Mouse (Mus musculus) mouse embryonic stem cell (cell line): ENCODE measurements around the gene Cd8b1.
"Not testable (repeated sequence)": the region's sequence is repeated elsewhere in the genome, so short reads cannot be mapped to it uniquely, and the experiment has no call there.

Experiments used
- in situ Hi-C, 2 experiments: fragments of 300-500 bp; cut with MboI; formaldehyde crosslinking; loops; 1 replicate in 1 of 2; 3 replicates in 1 of 2; pipeline ENCODE4 v1.14.3; 2019 to 2020; ENCODE audit warnings: low sequenced_read_pairs in 2 of 2, low pct_unique_long_range_greater_than_20kb in 1 of 2, mixed read lengths in 1 of 2; ENCODE audit not compliant: unreplicated experiment in 1 of 2

Cd8b1 gene

GRCm38 (mm10) chr6:71322491-71322921 lies at the start of gene Cd8b1:
TSS of gene Cd8b1 (plus strand) at chr6:71322788.
- in situ Hi-C loops = loop anchor here in 1 of 2 experiments (25.0 kb wide), 1 partner anchor 490 kb away; no protein-coding TSS in a partner anchor

DNA sequence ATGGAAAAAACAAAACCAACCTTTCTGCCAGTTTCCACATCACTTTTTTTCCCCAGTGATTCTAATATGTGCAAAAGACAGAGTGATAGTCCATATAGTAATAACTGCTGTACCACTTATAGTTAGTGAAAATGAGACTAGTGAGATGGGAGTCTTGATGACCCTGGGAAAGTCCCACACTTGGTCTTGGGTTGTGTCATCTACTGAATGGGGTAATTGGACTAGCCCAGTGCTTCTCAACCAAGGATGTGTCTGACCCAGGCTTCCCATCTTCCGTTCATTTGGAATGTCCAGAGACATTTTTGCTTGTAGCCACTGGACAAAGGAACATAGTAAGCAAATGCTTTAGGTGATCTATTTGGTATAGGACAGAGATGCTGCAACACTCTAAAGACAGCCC lies 48.9 kb upstream of the Cd8b1 start:
- in situ Hi-C loops = no loop called here

GRCm38 (mm10) chr6:71274621-71275020 lies 48.0 kb upstream of the Cd8b1 start:
- in situ Hi-C loops = no loop called here

GRCm38 (mm10) chr6:71279418-71279817 lies 43.2 kb upstream of the Cd8b1 start:
- in situ Hi-C loops = no loop called here

- in situ Hi-C loops = loop anchor here in 1 of 2 experiments (10.0 kb wide), 1 partner anchor 139 kb away; no protein-coding TSS in a partner anchor
Observed at GRCm38 (mm10) chr6:71293509-71293908, 29.1 kb upstream of the Cd8b1 start.

DNA sequence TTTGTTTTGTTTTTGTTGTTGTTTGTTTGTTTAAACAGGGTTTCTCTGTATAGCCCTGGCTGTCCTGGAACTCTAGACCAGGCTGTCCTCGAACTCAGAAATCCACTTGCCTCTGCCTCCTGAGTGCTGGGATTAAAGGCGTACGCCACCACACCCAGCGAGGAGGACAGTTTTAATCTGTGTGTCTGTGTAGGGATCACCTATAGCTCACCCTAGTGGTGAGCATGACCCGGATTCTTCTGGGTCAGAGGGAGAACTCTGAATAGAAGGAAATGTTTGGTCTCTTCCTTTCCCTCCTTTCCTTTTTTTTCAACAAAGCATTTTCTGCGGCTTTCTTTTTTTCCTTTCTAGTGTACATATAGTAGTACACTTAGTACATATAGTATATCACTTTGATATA lies 27.3 kb upstream of the Cd8b1 start:
- in situ Hi-C loops = loop anchor here in 1 of 2 experiments (10.0 kb wide), 1 partner anchor 141 kb away; no protein-coding TSS in a partner anchor

DNA sequence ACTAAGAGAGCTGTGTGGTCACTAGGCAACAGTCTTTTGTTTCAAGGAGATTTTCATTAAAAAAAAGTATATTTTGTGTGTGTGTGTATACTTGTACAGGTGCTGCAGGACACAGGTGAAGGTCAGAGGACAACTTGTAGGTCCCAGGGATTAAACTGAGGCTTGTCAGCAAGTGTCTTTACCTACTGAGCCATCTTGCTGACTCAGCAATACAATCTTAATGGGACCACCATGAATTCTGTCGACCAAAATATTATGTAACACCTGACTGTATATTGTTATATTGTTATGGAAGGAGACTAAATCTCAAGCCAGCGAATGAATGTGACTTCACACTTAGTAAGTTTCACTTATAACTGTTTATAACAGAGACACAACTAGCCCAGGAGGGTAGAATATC lies 24.5 kb upstream of the Cd8b1 start:
- in situ Hi-C loops = loop anchor here in 1 of 2 experiments (10.0 kb wide), 1 partner anchor 143 kb away; no protein-coding TSS in a partner anchor

DNA sequence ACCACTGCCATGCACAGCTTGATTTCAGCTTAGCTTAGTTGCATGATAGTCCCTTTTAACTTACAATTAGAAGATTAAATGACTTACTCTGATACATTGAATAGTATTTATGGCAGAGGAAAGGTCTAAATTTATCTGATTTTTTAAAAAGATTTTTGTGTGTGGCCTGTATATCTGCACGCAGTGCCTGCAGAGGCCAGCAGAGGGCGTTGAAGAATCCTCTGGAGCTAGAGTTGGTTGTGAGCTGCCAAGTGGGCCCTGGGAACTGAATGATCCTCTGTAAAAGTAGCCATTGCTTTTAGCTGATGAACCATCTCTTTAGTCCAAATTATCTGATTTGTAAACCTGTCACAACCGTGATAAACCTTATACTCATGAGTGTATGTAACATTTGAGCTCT lies 23.8 kb upstream of the Cd8b1 start:
- in situ Hi-C loops = loop anchor here in 1 of 2 experiments (10.0 kb wide), 1 partner anchor 144 kb away; no protein-coding TSS in a partner anchor

DNA sequence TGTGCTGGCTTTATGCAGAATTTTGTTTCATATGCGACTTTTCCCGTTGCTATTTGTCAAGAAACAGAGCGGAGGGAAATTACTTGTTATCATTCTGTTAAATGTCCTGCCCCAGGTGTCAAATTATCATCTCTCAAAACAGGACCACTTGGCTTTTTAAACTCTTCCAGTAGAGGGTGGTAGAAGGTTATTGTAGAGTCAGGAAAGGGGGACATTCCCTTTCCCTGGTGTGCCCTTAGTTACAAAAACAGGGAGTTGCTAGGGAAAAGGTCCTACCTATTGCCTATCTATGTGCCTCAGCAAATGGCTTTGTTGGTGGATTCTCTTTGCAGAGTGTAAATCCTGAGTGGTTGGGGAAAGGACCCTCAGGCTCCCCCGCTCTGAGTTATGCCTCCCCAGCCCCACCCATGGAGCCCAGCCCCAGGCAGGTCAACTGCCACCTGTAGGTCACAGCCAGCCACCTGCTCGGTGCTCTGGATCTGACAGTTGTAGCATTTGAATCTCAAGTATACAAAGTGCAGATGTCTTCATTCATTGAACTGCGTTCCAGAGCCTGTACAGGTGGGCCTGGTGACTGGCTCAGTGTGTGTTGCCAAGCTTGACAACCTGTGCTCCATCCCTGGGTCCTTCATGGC lies 20.4 kb upstream of the Cd8b1 start:
- in situ Hi-C loops = loop anchor here (10.0 to 25.0 kb wide), 2 partner anchors 93 to 510 kb away; no protein-coding TSS in a partner anchor

- in situ Hi-C loops = loop anchor here (10.0 to 25.0 kb wide), 2 partner anchors 87 to 505 kb away; no protein-coding TSS in a partner anchor
Observed at GRCm38 (mm10) chr6:71307486-71307885, 15.1 kb upstream of the Cd8b1 start.

GRCm38 (mm10) chr6:71321826-71322283 lies 733 bp upstream of the Cd8b1 start, which contains the start of gene Smyd1:
TSS of gene Smyd1 (minus strand) at chr6:71322233.
- in situ Hi-C loops = loop anchor here in 1 of 2 experiments (25.0 kb wide), 1 partner anchor 490 kb away; no protein-coding TSS in a partner anchor

DNA sequence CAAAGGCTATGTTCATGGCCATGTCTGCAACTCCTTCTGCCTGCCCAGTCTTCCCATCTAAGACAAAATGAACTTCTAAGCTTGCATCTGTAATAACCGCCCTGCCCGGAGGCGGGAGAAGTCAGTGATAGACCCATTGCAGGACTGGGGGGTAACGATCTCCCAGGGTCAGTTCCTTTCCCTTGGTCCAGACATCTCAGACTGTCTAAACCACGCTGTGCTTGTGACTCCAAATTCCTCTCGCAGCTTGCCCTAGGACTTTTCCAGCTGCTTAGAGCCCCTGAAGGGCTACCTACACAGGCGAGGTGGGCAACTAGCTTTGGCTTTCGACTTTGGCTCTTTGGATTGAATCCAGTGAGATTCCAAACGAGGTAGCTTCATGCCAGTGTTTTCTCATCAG lies 2.2 kb downstream of the Cd8b1 start:
- in situ Hi-C loops = loop anchor here in 1 of 2 experiments (25.0 kb wide), 1 partner anchor 487 kb away; no protein-coding TSS in a partner anchor

DNA sequence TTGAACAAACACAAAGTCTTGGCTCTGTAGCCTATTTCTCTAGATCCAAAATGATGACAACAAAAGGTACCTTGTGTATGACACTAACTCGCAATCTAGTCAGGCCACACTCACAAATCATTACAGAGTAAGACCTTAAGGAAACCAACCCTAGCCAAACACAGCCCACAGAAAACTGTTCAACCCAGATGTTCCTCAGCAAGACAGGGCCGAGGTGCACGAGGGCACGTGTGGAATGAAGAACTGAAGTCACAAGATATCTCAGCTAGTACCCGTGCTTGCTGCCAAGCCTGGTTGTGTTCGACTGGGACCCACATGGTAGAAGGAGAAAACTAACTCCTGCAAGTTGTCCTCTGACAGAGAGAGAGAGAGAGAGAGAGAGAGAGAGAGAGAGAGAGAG lies 7.3 kb downstream of the Cd8b1 start:
- in situ Hi-C loops = no loop called here

DNA sequence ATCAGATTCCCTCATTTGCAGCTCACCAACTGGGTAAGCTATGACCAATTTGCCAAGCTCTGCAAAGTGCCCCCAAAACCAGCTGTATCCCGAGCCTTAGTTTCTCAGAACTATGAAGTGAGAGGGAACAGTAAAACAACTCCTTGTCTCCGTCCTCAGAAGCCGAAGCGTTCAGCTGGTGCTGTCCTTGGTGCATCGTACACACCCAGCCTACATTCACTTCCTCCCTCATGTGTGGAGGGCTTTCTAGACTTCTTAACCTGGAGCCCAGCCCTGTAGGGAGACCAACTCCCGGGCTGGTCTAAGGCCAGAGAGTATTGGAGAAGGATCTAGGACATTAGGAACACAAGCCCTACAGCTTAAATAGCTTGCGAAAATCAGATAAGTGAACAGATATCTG lies 7.9 kb downstream of the Cd8b1 start:
- in situ Hi-C loops = no loop called here

- in situ Hi-C loops = not testable (repeated sequence)
Observed at GRCm38 (mm10) chr6:71331491-71331890, 8.9 kb downstream of the Cd8b1 start.

DNA sequence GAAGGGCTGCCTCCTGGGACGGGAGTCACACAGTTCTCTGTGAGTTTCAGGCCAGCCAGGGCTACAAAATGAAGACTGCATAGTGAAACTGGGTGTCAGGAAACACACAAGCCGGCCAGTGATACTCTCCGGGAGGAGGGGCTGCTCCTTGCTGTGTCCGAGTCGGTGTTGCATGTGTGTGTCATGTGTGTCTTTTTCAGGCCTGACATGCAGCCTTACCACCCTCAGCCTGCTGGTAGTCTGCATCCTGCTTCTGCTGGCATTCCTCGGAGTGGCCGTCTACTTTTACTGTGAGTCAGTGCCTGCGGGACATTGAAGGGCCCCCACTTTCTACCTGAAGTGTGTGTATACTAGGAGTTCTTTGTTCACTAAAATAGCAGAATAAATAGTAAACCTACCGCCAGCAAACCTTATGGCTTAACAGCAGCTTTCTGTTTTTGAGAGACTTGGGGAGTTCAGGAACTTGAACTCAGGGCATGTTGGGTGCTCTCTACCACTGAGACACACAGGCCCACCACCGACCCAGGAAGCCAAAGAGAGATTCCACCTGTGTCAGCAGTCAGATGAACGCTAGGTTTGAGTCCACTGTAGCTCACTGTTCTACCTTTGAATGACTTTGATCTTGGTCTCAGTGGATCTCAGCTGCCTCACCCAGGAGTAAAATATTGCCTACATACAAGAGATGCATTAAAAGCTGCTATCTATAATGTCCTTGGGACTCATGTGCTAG lies 9.8 kb downstream of the Cd8b1 start:
- in situ Hi-C loops = no loop called here

- in situ Hi-C loops = no loop called here
Observed at GRCm38 (mm10) chr6:71333031-71333430, 10.4 kb downstream of the Cd8b1 start.

- in situ Hi-C loops = no loop called here
Observed at GRCm38 (mm10) chr6:71333578-71334273, 11.1 kb downstream of the Cd8b1 start.

- in situ Hi-C loops = no loop called here
Observed at GRCm38 (mm10) chr6:71337666-71338065, 15.1 kb downstream of the Cd8b1 start.
